Mouse (Mus musculus) CH12.LX (cell line): ENCODE measurements around the gene 1700017B05Rik. TPM values are rescaled to one million over a fixed set of nuclear protein-coding genes. Genes with fewer than 3 reads are reported as not detected.

Source experiments
- DNase-seq: peaks from one replicate; pipeline ENCODE4 v3.0.0-alpha.2; 2013; ENCODE audit errors: extremely low read depth
- H3K27ac ChIP-seq: 2 replicates; pipeline ENCODE4 v1.5.1; 2012; ENCODE audit warnings: low read depth, mild to moderate bottlenecking, control low read depth, moderate library complexity; ENCODE audit not compliant: insufficient read depth
- H3K27me3 ChIP-seq: replicated peaks from 2 replicates; pipeline ENCODE3; 2012; ENCODE audit warnings: inconsistent platforms
- H3K36me3 ChIP-seq, 2 experiments: replicated peaks in 1 of 2; 2 replicates each; pipeline versions ENCODE3 to v1.6.1; 2012; ENCODE audit warnings: inconsistent platforms in 1 of 2, low read length in 1 of 2, mild to moderate bottlenecking in 1 of 2, mixed read lengths in 1 of 2, moderate library complexity in 1 of 2; ENCODE audit not compliant: control insufficient read depth in 1 of 2, insufficient read depth in 1 of 2
- H3K4me1 ChIP-seq, 2 experiments: 2 replicates each; pipeline ENCODE4 v1.6.1; 2012; ENCODE audit warnings: inconsistent platforms in 1 of 2, moderate library complexity in 1 of 2; ENCODE audit not compliant: insufficient read depth in 2 of 2, control insufficient read depth in 1 of 2
- H3K4me2 ChIP-seq: 2 replicates; pipeline ENCODE4 v1.6.1; 2012; ENCODE audit warnings: low read depth, mild to moderate bottlenecking, control low read depth; ENCODE audit not compliant: poor library complexity, insufficient read depth, severe bottlenecking
- H3K4me3 ChIP-seq, 3 experiments: fragments of 150-350 bp in 1 of 3; sonication (generic) in 1 of 3; replicated peaks in 1 of 3; 2 replicates each; pipeline versions ENCODE3 to v1.5.1; 2011 to 2012; ENCODE audit warnings: low read depth in 2 of 3, low read length in 2 of 3, mild to moderate bottlenecking in 2 of 3, moderate library complexity in 2 of 3, control low read depth in 1 of 3, improper control_type of control experiment in 1 of 3, inconsistent platforms in 1 of 3, mixed read lengths in 1 of 3; ENCODE audit not compliant: poor library complexity in 1 of 3
- H3K79me2 ChIP-seq: replicated peaks from 2 replicates; pipeline ENCODE4 v1.6.1; 2012; ENCODE audit warnings: mild to moderate bottlenecking, moderate library complexity; ENCODE audit not compliant: control insufficient read depth, poor library complexity, insufficient read depth, severe bottlenecking; ENCODE audit errors: extremely low read depth
- H3K9ac ChIP-seq: 2 replicates; pipeline ENCODE4 v1.6.1; 2012; ENCODE audit warnings: low read depth, mild to moderate bottlenecking, control low read depth, moderate library complexity; ENCODE audit not compliant: insufficient read depth
- H3K9me3 ChIP-seq: replicated peaks from 2 replicates; pipeline ENCODE3; 2012; ENCODE audit warnings: low read length, inconsistent platforms, mixed read lengths
- BHLHE40 ChIP-seq: IDR thresholded peaks from 2 replicates; pipeline ENCODE4 v1.6.1; 2011; ENCODE audit warnings: mild to moderate bottlenecking, low read depth, low read length, improper control_type of control experiment
- CHD1 ChIP-seq: IDR thresholded peaks from 2 replicates; pipeline ENCODE4 v1.6.1; 2012; ENCODE audit warnings: low read depth, low read length, improper control_type of control experiment, inconsistent platforms
- CTCF ChIP-seq, 2 experiments: IDR thresholded peaks in 1 of 2; conservative IDR thresholded peaks in 1 of 2; 2 replicates each; pipeline ENCODE4 v1.5.1; 2011 to 2012; ENCODE audit warnings: low read depth in 2 of 2, low read length in 2 of 2, improper control_type of control experiment in 1 of 2, inconsistent platforms in 1 of 2, mild to moderate bottlenecking in 1 of 2, moderate library complexity in 1 of 2
- E2F4 ChIP-seq: IDR thresholded peaks from 2 replicates; pipeline ENCODE4 v1.6.1; 2011; ENCODE audit warnings: low read depth, low read length, improper control_type of control experiment; ENCODE audit not compliant: insufficient replicate concordance
- ELF1 ChIP-seq: IDR thresholded peaks from 2 replicates; pipeline ENCODE4 v1.6.1; 2014; ENCODE audit warnings: low read depth, mild to moderate bottlenecking, inconsistent platforms, low read length, improper control_type of control experiment
- EP300 ChIP-seq: IDR thresholded peaks from 2 replicates; pipeline ENCODE4 v1.6.1; 2011; ENCODE audit warnings: low read length, improper control_type of control experiment
- ETS1 ChIP-seq: conservative IDR thresholded peaks from 2 replicates; pipeline ENCODE4 v1.6.1; 2012; ENCODE audit warnings: low read depth, mild to moderate bottlenecking, inconsistent platforms, low read length, improper control_type of control experiment, moderate library complexity
- GABPA ChIP-seq: IDR thresholded peaks from 2 replicates; pipeline ENCODE4 v1.6.1; 2012; ENCODE audit warnings: low read depth, low read length, improper control_type of control experiment, inconsistent platforms; ENCODE audit not compliant: insufficient replicate concordance
- IRF4 ChIP-seq: IDR thresholded peaks from 2 replicates; pipeline ENCODE4 v1.6.1; 2014; ENCODE audit warnings: low read depth, mild to moderate bottlenecking, inconsistent platforms, low read length, improper control_type of control experiment
- JUN ChIP-seq: IDR thresholded peaks from 2 replicates; pipeline ENCODE4 v1.6.1; 2011; ENCODE audit warnings: low read depth, mild to moderate bottlenecking, low read length, improper control_type of control experiment, moderate library complexity; ENCODE audit not compliant: insufficient read depth
- JUND ChIP-seq: conservative IDR thresholded peaks from 2 replicates; pipeline ENCODE4 v1.6.1; 2011; ENCODE audit warnings: low read depth, low read length, improper control_type of control experiment
- KAT2A ChIP-seq: IDR thresholded peaks from 2 replicates; pipeline ENCODE4 v1.6.1; 2012; ENCODE audit warnings: low read length, improper control_type of control experiment, inconsistent platforms; ENCODE audit not compliant: insufficient replicate concordance
- MAX ChIP-seq: IDR thresholded peaks from 2 replicates; pipeline ENCODE4 v1.6.1; 2011; ENCODE audit warnings: low read length, improper control_type of control experiment
- MEF2A ChIP-seq: IDR thresholded peaks from 2 replicates; pipeline ENCODE4 v1.6.1; 2014; ENCODE audit warnings: low read depth, mild to moderate bottlenecking, inconsistent platforms, low read length, improper control_type of control experiment, borderline replicate concordance
- MYC ChIP-seq: IDR thresholded peaks from 2 replicates; pipeline ENCODE4 v1.6.1; 2011; ENCODE audit warnings: low read depth, mild to moderate bottlenecking, improper control_type of control experiment, low read length
- NELFE ChIP-seq: IDR thresholded peaks from 2 replicates; pipeline ENCODE4 v1.6.1; 2011; ENCODE audit warnings: low read depth, low read length, improper control_type of control experiment
- NRF1 ChIP-seq: IDR thresholded peaks from 2 replicates; pipeline ENCODE4 v1.6.1; 2014; ENCODE audit warnings: low read depth, mild to moderate bottlenecking, inconsistent platforms, low read length, improper control_type of control experiment, moderate library complexity
- POLR2A ChIP-seq: IDR thresholded peaks from 2 replicates; pipeline ENCODE4 v1.6.1; 2011; ENCODE audit warnings: low read depth, mild to moderate bottlenecking, improper control_type of control experiment, low read length
- POLR2AphosphoS2 ChIP-seq: IDR thresholded peaks from 2 replicates; pipeline ENCODE4 v1.6.1; 2011; ENCODE audit warnings: low read depth, low read length, improper control_type of control experiment
- RAD21 ChIP-seq: IDR thresholded peaks from 2 replicates; pipeline ENCODE4 v1.6.1; 2011; ENCODE audit warnings: low read depth, mild to moderate bottlenecking, low read length, improper control_type of control experiment, moderate library complexity
- RCOR1 ChIP-seq: conservative IDR thresholded peaks from 2 replicates; pipeline ENCODE4 v1.6.1; 2012; ENCODE audit warnings: low read depth, mild to moderate bottlenecking, inconsistent platforms, low read length, improper control_type of control experiment
- SIN3A ChIP-seq: IDR thresholded peaks from 2 replicates; pipeline ENCODE4 v1.6.1; 2012; ENCODE audit warnings: low read length, improper control_type of control experiment, inconsistent platforms
- SMC3 ChIP-seq: IDR thresholded peaks from 2 replicates; pipeline ENCODE4 v1.6.1; 2011; ENCODE audit warnings: low read depth, low read length, improper control_type of control experiment
- TBP ChIP-seq: conservative IDR thresholded peaks from 2 replicates; pipeline ENCODE4 v1.6.1; 2011; ENCODE audit warnings: low read depth, low read length, improper control_type of control experiment
- TCF12 ChIP-seq: IDR thresholded peaks from 2 replicates; pipeline ENCODE4 v1.6.1; 2014; ENCODE audit warnings: low read depth, mild to moderate bottlenecking, inconsistent platforms, low read length, improper control_type of control experiment
- USF2 ChIP-seq: conservative IDR thresholded peaks from 2 replicates; pipeline ENCODE4 v1.6.1; 2011; ENCODE audit warnings: low read depth, low read length, improper control_type of control experiment
- ZNF384 ChIP-seq: IDR thresholded peaks from 2 replicates; pipeline ENCODE4 v1.6.1; 2012; ENCODE audit warnings: low read depth, low read length, improper control_type of control experiment, inconsistent platforms
- dilution Hi-C: fragments of 300-500 bp; cut with MboI; formaldehyde crosslinking; loops from 2 replicates; pipeline ENCODE4 v1.14.3; 2020; ENCODE audit warnings: low sequenced_read_pairs; ENCODE audit not compliant: extremely low pct_unique_long_range_greater_than_20kb, extremely low pct_ligation_motif_present
- in situ Hi-C: fragments of 300-500 bp; cut with MboI; formaldehyde crosslinking; loops from 3 replicates; pipeline ENCODE4 v1.14.3; 2019; ENCODE audit warnings: low sequenced_read_pairs, low pct_ligation_motif_present, low pct_unique_long_range_greater_than_20kb, mixed read lengths
- polyA plus RNA-seq: library from polyadenylated mRNA; unstranded; fragments of >175 nt; gene quantifications from 2 replicates; pipeline ENCODE4 v1.2.1, GENCODE M21; 2012; ENCODE audit warnings: low read depth; ENCODE audit not compliant: insufficient read length
- total RNA-seq, 2 experiments: library from RNA; depleted of rRNA; stranded (reverse); fragments of 300-350 nt in 1 of 2; fragments of >200 nt in 1 of 2; gene quantifications; 2 replicates each; pipeline ENCODE4 v1.2.3; 2012 to 2014

The 1700017B05Rik gene
- total and polyA plus RNA-seq, 3 experiments, result 26.4 to 56.0 (median 38.6) TPM

DNA sequence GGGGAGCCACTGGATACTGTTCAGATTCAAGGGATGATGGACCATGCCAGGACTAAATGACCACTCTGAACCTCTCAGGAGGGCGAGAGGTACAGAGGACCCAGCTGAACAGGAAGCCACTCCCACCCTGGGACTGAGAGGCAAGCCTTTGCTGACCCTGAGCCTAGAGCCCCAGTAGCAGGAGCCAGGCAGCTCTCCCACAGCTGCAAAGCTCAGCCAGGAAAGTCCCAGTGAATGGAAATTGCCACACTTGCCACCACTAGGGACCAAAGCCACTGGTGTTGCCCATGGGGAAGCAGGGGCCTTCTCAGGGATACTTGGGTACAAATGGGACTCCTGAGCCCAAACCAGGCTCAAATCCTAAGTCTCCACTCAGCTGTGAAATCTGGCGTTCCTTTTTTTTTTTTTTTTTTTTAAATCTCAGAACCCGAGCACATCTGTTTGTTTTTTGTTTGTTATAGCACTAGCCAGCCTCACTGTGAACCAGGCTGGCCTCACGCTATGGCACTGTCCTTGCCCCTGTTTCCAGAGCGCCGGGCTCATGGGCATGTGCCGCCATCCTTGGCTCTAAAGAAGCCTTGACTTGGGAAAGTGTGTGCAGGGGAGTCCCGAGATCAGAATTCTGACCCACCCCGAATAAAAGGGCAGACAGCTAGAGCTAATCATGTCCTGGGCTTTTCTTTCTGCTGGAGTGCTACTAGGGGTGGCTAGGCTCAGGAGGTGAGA, 9.6 kb upstream of the 1700017B05Rik start:
- H3K4me1 ChIP-seq, result peaks cover 48 to 95% of the 10 kb centered on the region in 2 experiments
- H3K27me3 ChIP-seq, result no peaks in the 10 kb centered on the region
- TF ChIP-seq IRF4 (peak; percentile 65; the same call in 1 of the 2 replicates), TBP (0 out of 2 replicates have a peak, but pooled peaks have one; percentile 9), SMC3 (no peak), NELFE (0 out of 2 replicates have a peak, but pooled peaks have one; percentile 12), E2F4 (no peak), MEF2A (peak; percentile 48; the same call in 1 of the 2 replicates), POLR2A (no peak), CTCF (conservative IDR thresholded peaks at IDR 0.05 in 1 of 2, IDR thresholded peaks at IDR 0.05 in 1 of 2; ENCODE audit: low read depth in 2 of 2, low read length in 2 of 2) (no peak), BHLHE40 (peak; percentile 47; the same call in 1 of the 2 replicates), GABPA (no peak), JUN (no peak), USF2 (no peak), ETS1 (peak; percentile 68), ZNF384 (peak; percentile 80), TCF12 (peak; percentile 92), EP300 (peak; percentile 89), CHD1 (no peak), MYC (no peak), KAT2A (no peak), NRF1 (no peak)
- TF ChIP-seq, all 38 proteins: peak for 9
- Histone ChIP-seq H3K79me2 (no peaks in the 10 kb centered on the region), H3K36me3 (no peaks in the 10 kb centered on the region), H3K9ac (peak overlapping the region; percentile 41), H3K4me3 (no peak overlapping the region), H3K9me3 (no peaks in the 10 kb centered on the region), H3K4me2 (peak overlapping the region; percentile 32), H3K27ac (peak overlapping the region; percentile 95)
- in situ Hi-C loops, result no loop called here
- dilution Hi-C loops, result no loop called here
- DNase-seq, result peak; percentile 45

DNA sequence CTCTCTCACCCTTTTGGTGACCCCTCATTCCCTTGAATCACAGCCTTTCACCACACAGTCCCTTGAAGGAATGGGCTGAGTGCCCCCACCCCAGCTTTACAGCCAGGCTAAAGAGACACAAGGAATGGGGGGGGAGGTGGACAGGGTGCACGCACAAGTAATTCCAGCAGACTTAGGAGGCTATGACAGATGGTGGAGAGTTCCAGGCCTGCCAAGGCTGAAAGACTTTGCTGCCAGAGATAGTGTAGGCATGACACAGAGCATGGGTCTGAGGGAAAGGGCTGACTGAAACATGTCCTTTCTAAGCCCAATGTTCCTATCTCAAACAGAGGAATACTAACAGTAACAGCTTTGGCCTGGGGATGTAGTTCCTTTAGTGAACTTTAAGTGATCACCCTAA, 8.7 kb upstream of the 1700017B05Rik start:
- TF ChIP-seq CHD1 (no peak), NRF1 (no peak), USF2 (no peak), MAX (no peak), RAD21 (no peak), MEF2A (no peak), SIN3A (no peak), ETS1 (no peak), JUND (no peak), ELF1 (no peak), RCOR1 (no peak), POLR2AphosphoS2 (no peak)
- Histone ChIP-seq H3K79me2 (no peaks in the 10 kb centered on the region), H3K27me3 (no peaks in the 10 kb centered on the region), H3K4me3 (no peak overlapping the region), H3K36me3 (no peaks in the 10 kb centered on the region), H3K4me1 (peaks cover 44 to 89% of the 10 kb centered on the region in 2 experiments), H3K9ac (no peak overlapping the region), H3K9me3 (no peaks in the 10 kb centered on the region), H3K4me2 (no peak overlapping the region), H3K27ac (peak overlapping the region; percentile 95)
- dilution Hi-C loops (no loop called here), in situ Hi-C loops (no loop called here)
- DNase-seq, result no peak
